Mouse (Mus musculus) liver, embryonic 11.5 days (tissue): ENCODE data around the gene Izumo4. TPM values are rescaled to one million over a fixed set of nuclear protein-coding genes. Genes with fewer than 3 reads are reported as not detected.

Experiments used
- polyA plus RNA-seq: library from polyadenylated mRNA; unstranded; fragments of >200 nt; fragmentation: Nextera tagmentation; extraction: Ambion mirVana; gene quantifications from 2 replicates; pipeline ENCODE4 v1.2.1, GENCODE M21; 2014

The Izumo4 gene
- polyA plus RNA-seq, 1 experiment from 2014 or later: 6.8 TPM

Other genes starting within 250 kb of the Izumo4 start
- 0.94 and 1.3 TPM in 2 replicates for gene Onecut3, start 207.3 kb upstream of the Izumo4 start, polyA plus RNA-seq
- 0.12 and 0.23 TPM in 2 replicates for gene Atp8b3, start 163.1 kb upstream of the Izumo4 start, polyA plus RNA-seq
- 31.8 and 33.4 TPM in 2 replicates for gene Rexo1, start 140.6 kb upstream of the Izumo4 start, polyA plus RNA-seq
- gene Klf16, start 124.9 kb upstream of the Izumo4 start, polyA plus RNA-seq: 10.0 and 11.4 TPM in 2 replicates
- 89.7 and 96.5 TPM in 2 replicates for gene Abhd17a, start 111.8 kb upstream of the Izumo4 start, polyA plus RNA-seq
- 93.9 and 94.3 TPM in 2 replicates for gene Scamp4, start 99.3 kb upstream of the Izumo4 start, polyA plus RNA-seq
- gene Adat3, start 99.3 kb upstream of the Izumo4 start, polyA plus RNA-seq: 9.7 TPM in 2 replicates
- gene Gm49322, start 96.2 kb upstream of the Izumo4 start, polyA plus RNA-seq: 3.6 TPM in 2 replicates
- gene Csnk1g2, start 79.3 kb upstream of the Izumo4 start, polyA plus RNA-seq: 92.3 and 96.1 TPM in 2 replicates
- gene Btbd2, start 45.1 kb upstream of the Izumo4 start, polyA plus RNA-seq: 38.0 and 38.4 TPM in 2 replicates
- 124 and 128 TPM in 2 replicates for gene Mknk2, start 24.1 kb upstream of the Izumo4 start, polyA plus RNA-seq
- gene Mob3a, start 207 bp upstream of the Izumo4 start, polyA plus RNA-seq: 56.7 and 57.3 TPM in 2 replicates
- gene Ap3d1, start 40.1 kb downstream of the Izumo4 start, polyA plus RNA-seq: 53.1 and 53.2 TPM in 2 replicates
- gene Dot1l, start 53.0 kb downstream of the Izumo4 start, polyA plus RNA-seq: 23.9 and 28.2 TPM in 2 replicates
- 116 and 121 TPM in 2 replicates for gene Sf3a2, start 96.0 kb downstream of the Izumo4 start, polyA plus RNA-seq
- gene Plekhj1, start 96.4 kb downstream of the Izumo4 start, polyA plus RNA-seq: 178 and 188 TPM in 2 replicates
- gene Amh, start 103.1 kb downstream of the Izumo4 start, polyA plus RNA-seq: 0.14 TPM in 1 of 2 replicates, not detected in the other
- gene Jsrp1, start 111.3 kb downstream of the Izumo4 start, polyA plus RNA-seq: 1.1 and 1.5 TPM in 2 replicates
- gene Oaz1, start 124.5 kb downstream of the Izumo4 start, polyA plus RNA-seq: 1,793 and 1,800 TPM in 2 replicates
- gene Lingo3, start 141.9 kb downstream of the Izumo4 start, polyA plus RNA-seq: 0.05 TPM in 1 of 2 replicates, not detected in the other
- gene Lsm7, start 153.0 kb downstream of the Izumo4 start, polyA plus RNA-seq: 403 and 453 TPM in 2 replicates
- 58.5 and 63.8 TPM in 2 replicates for gene Sppl2b, start 153.1 kb downstream of the Izumo4 start, polyA plus RNA-seq
- gene Tmprss9, start 169.7 kb downstream of the Izumo4 start, polyA plus RNA-seq: not detected in 2 replicates
- gene Timm13, start 198.8 kb downstream of the Izumo4 start, polyA plus RNA-seq: 396 and 445 TPM in 2 replicates
- gene Lmnb2, start 216.1 kb downstream of the Izumo4 start, polyA plus RNA-seq: 16.2 and 18.2 TPM in 2 replicates
- 4.0 and 5.0 TPM in 2 replicates for gene Gadd45b, start 227.9 kb downstream of the Izumo4 start, polyA plus RNA-seq